Mouse (Mus musculus): ENCODE data around the gene P2rx3. TPM values are rescaled to one million over a fixed set of nuclear protein-coding genes. Genes with fewer than 3 reads are reported as not detected.
A peak's percentile ranks its signal among the peaks of the same experiment; 100 is the strongest.

P2rx3 gene
- polyA plus RNA-seq, 1 experiment = 4.2 TPM

- peaks cover 8% of the 10 kb centered on the region; the same call in 1 of the 2 replicates for H3K4me1 ChIP-seq (ENCODE audit: control insufficient read depth, insufficient read depth, low read length)
- H3K4me3 ChIP-seq (ENCODE audit: insufficient read depth, low read length) = peak overlapping the region; percentile 27
- TF ChIP-seq CTCF (IDR thresholded peaks at IDR 0.05; ENCODE audit: borderline replicate concordance, insufficient read depth, low read length) = no peak
- TF ChIP-seq POLR2A (IDR thresholded peaks at IDR 0.05; ENCODE audit: low read depth, low read length) = no peak
- peak overlapping the region; percentile 57 for H3K27ac ChIP-seq (ENCODE audit: insufficient read depth, low read length)
These were observed 9.8 kb upstream of the P2rx3 start for GRCm38 (mm10) chr2:85047081-85047480.

- Histone ChIP-seq H3K4me3 (ENCODE audit: insufficient read depth, low read length) (no peak overlapping the region), H3K4me1 (ENCODE audit: control insufficient read depth, insufficient read depth, low read length) (peaks cover 8% of the 10 kb centered on the region; the same call in 1 of the 2 replicates), H3K27ac (ENCODE audit: insufficient read depth, low read length) (peak overlapping the region; percentile 57)
- TF ChIP-seq POLR2A (IDR thresholded peaks at IDR 0.05; ENCODE audit: low read depth, low read length) (no peak), CTCF (IDR thresholded peaks at IDR 0.05; ENCODE audit: borderline replicate concordance, insufficient read depth, low read length) (no peak)
These were observed 9.0 kb upstream of the P2rx3 start for GRCm38 (mm10) chr2:85046222-85046621.

- no peak overlapping the region for H3K27ac ChIP-seq (ENCODE audit: insufficient read depth, low read length)
- H3K4me1 ChIP-seq (ENCODE audit: control insufficient read depth, insufficient read depth, low read length) = peaks cover 6% of the 10 kb centered on the region; the same call in 1 of the 2 replicates
- no peak overlapping the region for H3K4me3 ChIP-seq (ENCODE audit: insufficient read depth, low read length)
- TF ChIP-seq POLR2A (IDR thresholded peaks at IDR 0.05; ENCODE audit: low read depth, low read length) = no peak
- TF ChIP-seq CTCF (IDR thresholded peaks at IDR 0.05; ENCODE audit: borderline replicate concordance, insufficient read depth, low read length) = no peak
These were observed 6.4 kb upstream of the P2rx3 start for GRCm38 (mm10) chr2:85043623-85044022.

- TF ChIP-seq POLR2A (IDR thresholded peaks at IDR 0.05; ENCODE audit: low read depth, low read length) = no peak
- TF ChIP-seq CTCF (IDR thresholded peaks at IDR 0.05; ENCODE audit: borderline replicate concordance, insufficient read depth, low read length) = no peak
- Histone ChIP-seq H3K4me1 (ENCODE audit: control insufficient read depth, insufficient read depth, low read length) (no peaks in the 10 kb centered on the region), H3K27ac (ENCODE audit: insufficient read depth, low read length) (no peak overlapping the region), H3K4me3 (ENCODE audit: insufficient read depth, low read length) (peak overlapping the region; percentile 85)
These were observed 1.1 kb upstream of the P2rx3 start for GRCm38 (mm10) chr2:85038336-85038735.

- no peak for TF ChIP-seq POLR2A (IDR thresholded peaks at IDR 0.05; ENCODE audit: low read depth, low read length)
- no peak for TF ChIP-seq CTCF (IDR thresholded peaks at IDR 0.05; ENCODE audit: borderline replicate concordance, insufficient read depth, low read length)
- peak overlapping the region; percentile 46 for H3K4me3 ChIP-seq (ENCODE audit: insufficient read depth, low read length)
- no peaks in the 10 kb centered on the region for H3K4me1 ChIP-seq (ENCODE audit: control insufficient read depth, insufficient read depth, low read length)
- no peak overlapping the region for H3K27ac ChIP-seq (ENCODE audit: insufficient read depth, low read length)
These were observed 685 bp downstream of the P2rx3 start for GRCm38 (mm10) chr2:85036507-85037046.

- H3K4me1 ChIP-seq (ENCODE audit: control insufficient read depth, insufficient read depth, low read length) = no peaks in the 10 kb centered on the region
- TF ChIP-seq POLR2A (IDR thresholded peaks at IDR 0.05; ENCODE audit: low read depth, low read length) (no peak), CTCF (IDR thresholded peaks at IDR 0.05; ENCODE audit: borderline replicate concordance, insufficient read depth, low read length) (no peak)
- no peak overlapping the region for H3K4me3 ChIP-seq (ENCODE audit: insufficient read depth, low read length)
- no peak overlapping the region for H3K27ac ChIP-seq (ENCODE audit: insufficient read depth, low read length)
These were observed 3.1 kb downstream of the P2rx3 start for GRCm38 (mm10) chr2:85034169-85034568.

- no peak for TF ChIP-seq CTCF (IDR thresholded peaks at IDR 0.05; ENCODE audit: borderline replicate concordance, insufficient read depth, low read length)
- no peak for TF ChIP-seq POLR2A (IDR thresholded peaks at IDR 0.05; ENCODE audit: low read depth, low read length)
- no peaks in the 10 kb centered on the region for H3K4me1 ChIP-seq (ENCODE audit: control insufficient read depth, insufficient read depth, low read length)
- no peak overlapping the region for H3K4me3 ChIP-seq (ENCODE audit: insufficient read depth, low read length)
- no peak overlapping the region for H3K27ac ChIP-seq (ENCODE audit: insufficient read depth, low read length)
These were observed 4.1 kb downstream of the P2rx3 start for GRCm38 (mm10) chr2:85033121-85033520.

GRCm38 (mm10) chr2:85030989-85031388, 6.3 kb downstream of the P2rx3 start:
- no peak for TF ChIP-seq POLR2A (IDR thresholded peaks at IDR 0.05; ENCODE audit: low read depth, low read length)
- TF ChIP-seq CTCF (IDR thresholded peaks at IDR 0.05; ENCODE audit: borderline replicate concordance, insufficient read depth, low read length) = no peak
- no peaks in the 10 kb centered on the region for H3K4me1 ChIP-seq (ENCODE audit: control insufficient read depth, insufficient read depth, low read length)
- no peak overlapping the region for H3K27ac ChIP-seq (ENCODE audit: insufficient read depth, low read length)
- no peak overlapping the region for H3K4me3 ChIP-seq (ENCODE audit: insufficient read depth, low read length)

- H3K4me1 ChIP-seq (ENCODE audit: control insufficient read depth, insufficient read depth, low read length) = no peaks in the 10 kb centered on the region
- no peak overlapping the region for H3K27ac ChIP-seq (ENCODE audit: insufficient read depth, low read length)
- TF ChIP-seq CTCF (IDR thresholded peaks at IDR 0.05; ENCODE audit: borderline replicate concordance, insufficient read depth, low read length) (no peak), POLR2A (IDR thresholded peaks at IDR 0.05; ENCODE audit: low read depth, low read length) (no peak)
- no peak overlapping the region for H3K4me3 ChIP-seq (ENCODE audit: insufficient read depth, low read length)
These were observed 7.4 kb downstream of the P2rx3 start for GRCm38 (mm10) chr2:85029897-85030296.

GRCm38 (mm10) chr2:85027281-85027680, 10.0 kb downstream of the P2rx3 start:
- no peaks in the 10 kb centered on the region for H3K4me1 ChIP-seq (ENCODE audit: control insufficient read depth, insufficient read depth, low read length)
- TF ChIP-seq POLR2A (IDR thresholded peaks at IDR 0.05; ENCODE audit: low read depth, low read length) = no peak
- no peak for TF ChIP-seq CTCF (IDR thresholded peaks at IDR 0.05; ENCODE audit: borderline replicate concordance, insufficient read depth, low read length)
- H3K4me3 ChIP-seq (ENCODE audit: insufficient read depth, low read length) = no peak overlapping the region
- H3K27ac ChIP-seq (ENCODE audit: insufficient read depth, low read length) = no peak overlapping the region

All from embryonic fibroblast, embryonic 13.5 days (primary cell).